Mouse (Mus musculus) adrenal gland, adult 2 months (tissue): ENCODE data around the gene Brms1. TPM values are rescaled to one million over a fixed set of nuclear protein-coding genes. Genes with fewer than 3 reads are reported as not detected.

Experiments
- DNase-seq: peaks from one replicate; pipeline ENCODE4 v3.0.0; 2021
- polyA plus RNA-seq: library from polyadenylated mRNA; depleted of rRNA; stranded (reverse); fragments of >200 nt; gene quantifications from 2 replicates; pipeline ENCODE4 v1.2.3, GENCODE M21; 2012
- total RNA-seq, 2 experiments: library from RNA; stranded (reverse); gene quantifications; 2 replicates each; pipeline ENCODE4 v1.2.3; 2021

Brms1 gene
- total and polyA plus RNA-seq, 3 experiments = 28.5 to 36.2 (median 28.8) TPM

DNA sequence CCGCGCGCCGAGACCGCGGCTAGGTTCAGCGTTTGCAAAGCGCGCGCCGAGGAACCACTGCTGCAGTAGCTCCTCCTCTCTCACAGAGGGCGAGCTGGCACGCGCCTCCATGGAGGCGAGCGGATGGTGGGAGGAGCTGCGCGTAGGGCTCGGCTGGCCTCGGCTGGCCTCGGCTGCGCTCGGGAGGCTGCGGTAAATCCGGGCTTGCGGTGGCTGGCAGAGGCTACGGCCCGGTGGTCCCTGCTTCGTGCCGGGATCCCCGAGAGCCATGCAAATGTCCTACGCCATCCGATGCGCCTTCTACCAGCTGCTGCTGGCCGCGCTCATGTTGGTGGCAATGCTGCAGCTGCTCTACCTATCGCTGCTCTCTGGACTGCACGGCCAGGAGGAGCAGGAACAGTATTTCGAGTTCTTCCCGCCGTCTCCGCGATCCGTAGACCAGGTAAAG is 2.4 kb upstream of the Brms1 start, which contains the start of the genes B4gat1 and AC124502.3:
Gene B4gat1, plus strand, starts transcription at position 118 of the 448 bp plus-strand sequence.
Gene AC124502.3, plus strand, starts transcription at position 183 of the 448 bp plus-strand sequence.
- DNase-seq = peak; percentile 93

DNA sequence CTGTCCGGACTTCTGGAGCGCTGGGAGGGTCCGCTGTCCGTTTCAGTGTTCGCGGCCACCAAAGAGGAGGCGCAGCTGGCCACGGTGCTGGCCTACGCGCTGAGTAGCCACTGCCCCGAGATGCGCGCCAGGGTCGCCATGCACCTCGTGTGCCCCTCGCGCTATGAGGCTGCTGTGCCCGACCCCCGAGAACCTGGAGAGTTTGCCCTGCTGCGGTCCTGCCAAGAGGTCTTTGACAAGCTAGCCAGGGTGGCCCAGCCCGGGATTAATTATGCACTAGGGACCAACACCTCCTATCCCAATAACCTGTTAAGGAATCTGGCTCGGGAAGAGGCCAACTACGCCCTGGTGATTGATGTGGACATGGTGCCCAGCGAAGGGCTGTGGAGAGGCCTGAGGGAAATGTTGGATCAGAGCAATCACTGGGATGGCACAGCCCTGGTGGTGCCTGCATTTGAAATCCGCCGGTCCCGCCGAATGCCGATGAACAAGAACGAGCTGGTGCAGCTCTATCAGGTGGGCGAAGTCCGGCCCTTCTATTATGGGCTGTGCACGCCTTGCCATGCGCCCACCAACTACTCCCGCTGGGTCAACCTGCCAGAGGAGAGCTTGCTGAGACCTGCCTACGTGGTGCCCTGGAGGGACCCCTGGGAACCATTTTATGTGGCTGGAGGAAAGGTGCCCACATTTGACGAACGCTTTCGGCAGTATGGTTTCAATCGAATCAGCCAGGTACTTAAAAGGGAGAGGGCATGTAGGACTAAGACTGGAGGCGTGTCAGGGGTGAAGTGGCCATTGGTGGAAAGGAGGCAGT is 1.6 kb upstream of the Brms1 start:
- no peak for DNase-seq

- no peak for DNase-seq
These were observed 434 bp downstream of the Brms1 start for GRCm38 (mm10) chr19:5041588-5041987.

- no peak for DNase-seq
These were observed 4.4 kb downstream of the Brms1 start for GRCm38 (mm10) chr19:5045531-5045930.

GRCm38 (mm10) chr19:5048138-5049056 is 7.2 kb downstream of the Brms1 start:
- DNase-seq = no peak

- DNase-seq = no peak
These were observed 8.2 kb downstream of the Brms1 start for GRCm38 (mm10) chr19:5049325-5049724.

DNA sequence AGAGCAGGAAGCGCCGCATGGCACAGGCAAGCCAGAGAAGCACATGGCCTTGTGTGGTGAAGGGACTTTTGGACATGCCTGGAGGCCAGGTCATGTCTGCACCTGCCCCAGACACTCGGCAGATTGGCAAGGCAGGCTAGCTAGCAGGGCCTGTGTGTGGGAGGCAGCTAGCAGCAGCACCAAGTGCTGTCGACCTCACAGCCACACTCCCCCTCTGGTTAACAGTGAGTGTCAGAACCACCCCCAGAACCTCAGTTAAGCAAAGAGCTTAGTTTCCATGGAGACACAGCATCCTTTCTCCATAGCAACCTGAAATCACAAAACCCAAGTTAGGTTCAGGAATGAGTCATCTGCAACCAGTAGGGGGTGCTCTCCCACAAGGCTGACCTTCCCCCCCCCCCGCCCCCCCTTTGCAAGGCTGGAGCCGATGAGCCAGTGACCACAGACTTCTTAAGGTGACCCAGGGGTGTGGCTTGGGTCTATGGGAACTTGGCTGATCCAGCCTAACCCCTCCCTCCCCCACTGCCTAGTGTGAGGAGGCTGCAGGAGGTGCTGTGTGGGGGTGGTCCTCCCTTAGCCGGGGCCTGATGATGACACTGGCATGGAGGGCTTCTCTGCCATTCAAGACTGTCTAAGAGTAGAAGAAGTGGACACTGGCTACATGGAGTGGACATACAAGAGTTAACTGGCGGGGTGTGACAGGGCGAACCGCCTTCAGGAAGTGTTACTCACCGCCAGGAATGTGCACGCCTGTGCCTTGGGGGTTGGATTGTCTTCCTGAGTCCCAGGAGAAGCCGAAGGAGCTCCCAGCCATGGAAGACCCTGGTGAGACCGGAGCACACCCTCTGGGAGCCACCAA is 9.1 kb downstream of the Brms1 start, which contains the start of gene Rin1:
Gene Rin1, plus strand, starts transcription at position 435 of the 859 bp plus-strand sequence.
- DNase-seq = peak; percentile 80

DNA sequence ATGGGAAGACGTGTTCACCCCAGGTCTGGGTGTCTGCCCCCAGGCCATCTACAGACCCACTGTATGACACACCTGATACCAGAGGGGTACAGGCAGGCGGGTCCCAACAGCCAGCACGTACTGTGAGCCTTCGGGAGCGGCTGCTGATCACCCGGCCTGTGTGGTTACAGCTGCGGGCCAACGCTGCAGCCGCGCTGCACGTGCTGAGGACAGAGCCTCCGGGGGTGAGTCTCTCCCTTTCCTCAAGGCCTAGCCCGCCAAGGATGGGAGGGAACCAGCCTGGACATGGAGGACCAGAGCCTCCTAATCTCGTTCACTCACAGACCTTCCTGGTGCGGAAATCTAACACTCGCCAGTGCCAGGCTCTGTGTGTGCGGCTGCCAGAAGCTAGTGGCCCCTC is 9.9 kb downstream of the Brms1 start:
- peak; percentile 58 for DNase-seq

- no peak for DNase-seq
These were observed 10.4 kb downstream of the Brms1 start for GRCm38 (mm10) chr19:5051515-5051914.

- no peak for DNase-seq
These were observed 11.1 kb downstream of the Brms1 start for GRCm38 (mm10) chr19:5052166-5052822.

GRCm38 (mm10) chr19:5052853-5053252 is 11.7 kb downstream of the Brms1 start:
- no peak for DNase-seq

- DNase-seq = peak; percentile 55
These were observed 12.8 kb downstream of the Brms1 start for GRCm38 (mm10) chr19:5053909-5054308.

GRCm38 (mm10) chr19:5056251-5056650 is 15.1 kb downstream of the Brms1 start:
- DNase-seq = no peak

- DNase-seq = no peak
These were observed 17.0 kb downstream of the Brms1 start for GRCm38 (mm10) chr19:5057876-5058775.

- no peak for DNase-seq
These were observed 17.9 kb downstream of the Brms1 start for GRCm38 (mm10) chr19:5058801-5059771.

DNA sequence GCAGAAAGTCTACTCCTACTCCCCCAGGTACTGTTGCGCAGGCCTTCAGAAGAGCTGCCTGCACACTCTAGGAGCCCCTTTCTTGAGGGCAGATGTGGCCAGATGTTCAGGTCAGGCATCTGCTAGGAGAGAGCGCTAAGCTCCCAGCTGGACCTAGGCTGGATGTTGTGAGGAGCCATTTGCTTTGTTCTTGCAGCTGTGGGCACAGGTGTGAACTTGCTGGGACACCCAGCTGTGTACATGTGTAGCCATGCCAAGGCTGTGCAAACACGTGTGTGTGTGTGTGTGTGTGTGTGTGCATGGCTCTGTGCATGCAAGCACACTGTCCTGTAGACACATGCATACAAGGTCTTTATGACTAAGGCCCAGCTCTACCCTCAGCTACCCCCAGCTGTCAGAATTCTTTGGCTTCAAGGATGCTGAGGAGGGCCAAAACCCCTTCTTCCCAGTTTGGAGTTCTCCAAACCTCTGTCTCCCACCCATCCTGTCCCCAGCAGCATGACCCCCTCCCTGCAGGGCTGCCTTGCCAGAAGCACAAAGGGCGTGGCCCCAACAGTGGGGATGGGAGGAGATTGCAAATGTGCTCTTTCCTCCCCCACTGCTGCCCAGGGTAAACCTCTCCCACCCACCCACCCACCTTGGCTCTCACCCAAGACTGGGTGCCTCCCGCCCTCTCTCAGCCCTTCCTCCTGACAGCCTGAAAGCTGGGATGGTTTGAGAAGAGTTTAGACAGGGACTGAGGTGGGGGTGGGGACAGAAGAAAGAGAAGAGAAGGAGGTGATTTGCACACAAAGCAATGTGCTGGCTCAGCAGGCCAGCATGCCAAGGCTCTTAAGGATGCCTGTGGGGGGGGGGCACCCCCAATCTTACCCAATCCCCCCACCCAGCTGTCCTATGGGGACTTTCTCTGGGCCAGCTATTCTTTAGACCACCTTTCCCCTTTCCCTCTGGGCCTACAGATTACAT is 19.5 kb downstream of the Brms1 start:
- no peak for DNase-seq

DNA sequence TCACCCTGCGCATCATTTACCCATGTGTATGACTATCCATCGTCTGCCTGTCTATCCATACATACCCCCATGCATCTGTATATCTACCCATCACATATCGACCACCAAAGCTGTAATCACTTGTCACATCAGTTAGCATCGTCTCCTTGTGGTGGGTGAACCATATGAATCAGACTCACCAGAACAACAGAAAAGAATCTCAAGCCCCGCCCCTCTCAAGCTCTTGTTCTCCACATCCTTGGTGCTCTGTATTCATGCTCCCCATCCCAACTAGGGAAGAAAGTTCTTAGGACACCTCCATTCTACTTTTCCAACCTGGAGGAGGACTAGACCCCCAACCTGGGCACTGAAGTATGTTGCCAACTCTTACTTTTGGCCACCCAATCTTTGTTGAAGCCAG is 20.9 kb downstream of the Brms1 start:
- no peak for DNase-seq
